Mouse (Mus musculus) liver, embryonic 12.5 days (tissue): ENCODE results near the gene Slc1a2. TPM values are rescaled to one million over a fixed set of nuclear protein-coding genes. Genes with fewer than 3 reads are reported as not detected.

Source experiments
- ATAC-seq: fragments of 200-750 bp; cut with Nextera tagmentation; 2 replicates; pipeline ENCODE4 v1.8.0; 2017; ENCODE audit warnings: moderate number of reproducible peaks, mild to moderate bottlenecking, moderate library complexity
- H3K27ac ChIP-seq: fragments of 300-500 bp; sonication (generic); 2 replicates; pipeline ENCODE4 v1.5.1; 2016; ENCODE audit warnings: mild to moderate bottlenecking
- H3K27me3 ChIP-seq: fragments of 300-500 bp; sonication (generic); replicated peaks from 2 replicates; pipeline ENCODE4 v1.6.1; 2016; ENCODE audit warnings: mild to moderate bottlenecking, moderate library complexity
- H3K36me3 ChIP-seq: fragments of 300-500 bp; sonication (generic); 2 replicates; pipeline ENCODE4 v1.6.1; 2016; ENCODE audit warnings: mild to moderate bottlenecking, moderate library complexity
- H3K4me1 ChIP-seq: fragments of 300-500 bp; sonication (generic); 2 replicates; pipeline ENCODE4 v1.6.1; 2016
- H3K4me2 ChIP-seq: fragments of 300-500 bp; sonication (generic); 2 replicates; pipeline ENCODE4 v1.6.1; 2016; ENCODE audit warnings: mild to moderate bottlenecking, moderate library complexity
- H3K4me3 ChIP-seq: fragments of 300-500 bp; sonication (generic); 2 replicates; pipeline ENCODE4 v1.5.1; 2016; ENCODE audit warnings: mild to moderate bottlenecking, moderate library complexity
- H3K9ac ChIP-seq: fragments of 300-500 bp; sonication (generic); 2 replicates; pipeline ENCODE4 v1.6.1; 2016; ENCODE audit warnings: mild to moderate bottlenecking, moderate library complexity
- H3K9me3 ChIP-seq: fragments of 300-500 bp; sonication (generic); replicated peaks from 2 replicates; pipeline ENCODE4 v1.6.1; 2016; ENCODE audit warnings: mild to moderate bottlenecking, moderate library complexity
- WGBS: fragments of 180-500 bp; shearing (Covaris S2); methylation state at CpG from one replicate; pipeline ENCODE4 v1.1.7; 2016; ENCODE audit not compliant: insufficient replicate concordance; 5-methylcytosine and 5-hydroxymethylcytosine counted together
- polyA plus RNA-seq: library from polyadenylated mRNA; unstranded; fragments of >200 nt; fragmentation: Nextera tagmentation; extraction: Ambion mirVana; gene quantifications from 2 replicates; pipeline ENCODE4 v1.2.1, GENCODE M21; 2016

The Slc1a2 gene
- polyA plus RNA-seq, 1 experiment from 2014 or later = 0.44 TPM

- Histone ChIP-seq H3K36me3 (no peaks in the 10 kb centered on the region), H3K9ac (no peak overlapping the region), H3K4me3 (no peak overlapping the region), H3K4me1 (peaks cover 27% of the 10 kb centered on the region), H3K27me3 (no peaks in the 10 kb centered on the region; the same call in 1 of the 2 replicates), H3K27ac (no peak overlapping the region), H3K4me2 (no peak overlapping the region), H3K9me3 (no peaks in the 10 kb centered on the region)
- WGBS = 62% methylated on average over 3 of the region's 3 CpGs
- ATAC-seq = no peak
Observed at GRCm38 (mm10) chr2:102747758-102748157, 89.3 kb downstream of the Slc1a2 start.

GRCm38 (mm10) chr2:102749926-102750325 is 91.5 kb downstream of the Slc1a2 start:
- Histone ChIP-seq H3K9me3 (no peaks in the 10 kb centered on the region), H3K4me3 (no peak overlapping the region), H3K27ac (no peak overlapping the region), H3K4me2 (no peak overlapping the region), H3K36me3 (no peaks in the 10 kb centered on the region), H3K9ac (no peak overlapping the region), H3K4me1 (peaks cover 12% of the 10 kb centered on the region), H3K27me3 (no peaks in the 10 kb centered on the region; the same call in 1 of the 2 replicates)
- whole genome bisulfite sequencing = 48% methylated on average over 2 of the region's 2 CpGs
- ATAC-seq = no peak

GRCm38 (mm10) chr2:102751846-102752245 is 93.4 kb downstream of the Slc1a2 start:
- no peak overlapping the region for H3K4me3 ChIP-seq
- H3K9ac ChIP-seq = no peak overlapping the region
- H3K27me3 ChIP-seq = no peaks in the 10 kb centered on the region; the same call in 1 of the 2 replicates
- H3K4me2 ChIP-seq = no peak overlapping the region
- 22% methylated on average over 1 of the region's 1 CpGs for WGBS
- H3K4me1 ChIP-seq = no peaks in the 10 kb centered on the region
- H3K9me3 ChIP-seq = no peaks in the 10 kb centered on the region
- no peak for ATAC-seq
- no peaks in the 10 kb centered on the region for H3K36me3 ChIP-seq
- H3K27ac ChIP-seq = no peak overlapping the region

- no peak overlapping the region for H3K9ac ChIP-seq
- H3K4me2 ChIP-seq = no peak overlapping the region
- no peak overlapping the region for H3K4me3 ChIP-seq
- H3K36me3 ChIP-seq = no peaks in the 10 kb centered on the region
- no peaks in the 10 kb centered on the region for H3K4me1 ChIP-seq
- WGBS = 62% methylated on average over 5 of the region's 5 CpGs
- no peaks in the 10 kb centered on the region for H3K27me3 ChIP-seq
- no peak for ATAC-seq
- H3K27ac ChIP-seq = no peak overlapping the region
- no peaks in the 10 kb centered on the region for H3K9me3 ChIP-seq
Observed at GRCm38 (mm10) chr2:102757241-102757860, 98.9 kb downstream of the Slc1a2 start.

- H3K4me3 ChIP-seq = no peak overlapping the region
- no peaks in the 10 kb centered on the region for H3K9me3 ChIP-seq
- H3K4me1 ChIP-seq = no peaks in the 10 kb centered on the region
- no peak overlapping the region for H3K4me2 ChIP-seq
- ATAC-seq = no peak
- no peak overlapping the region for H3K27ac ChIP-seq
- H3K36me3 ChIP-seq = no peaks in the 10 kb centered on the region
- H3K9ac ChIP-seq = no peak overlapping the region
- 89% methylated on average over 5 of the region's 5 CpGs for WGBS
- no peaks in the 10 kb centered on the region for H3K27me3 ChIP-seq
Observed at GRCm38 (mm10) chr2:102759479-102759878, 101.0 kb downstream of the Slc1a2 start.

- Histone ChIP-seq H3K9ac (no peak overlapping the region), H3K4me2 (no peak overlapping the region), H3K4me1 (no peaks in the 10 kb centered on the region), H3K27me3 (no peaks in the 10 kb centered on the region), H3K4me3 (no peak overlapping the region), H3K36me3 (no peaks in the 10 kb centered on the region), H3K27ac (no peak overlapping the region), H3K9me3 (no peaks in the 10 kb centered on the region)
- WGBS = 62% methylated on average over 5 of the region's 5 CpGs
- ATAC-seq = no peak
Observed at GRCm38 (mm10) chr2:102760284-102761072, 102.0 kb downstream of the Slc1a2 start.

- no peak for ATAC-seq
- Histone ChIP-seq H3K36me3 (no peaks in the 10 kb centered on the region), H3K9ac (no peak overlapping the region), H3K4me2 (no peak overlapping the region), H3K9me3 (no peaks in the 10 kb centered on the region), H3K27ac (no peak overlapping the region), H3K4me3 (no peak overlapping the region), H3K4me1 (no peaks in the 10 kb centered on the region), H3K27me3 (no peaks in the 10 kb centered on the region)
- WGBS = 64% methylated on average over 3 of the region's 3 CpGs
Observed at GRCm38 (mm10) chr2:102763176-102763575, 104.7 kb downstream of the Slc1a2 start.

GRCm38 (mm10) chr2:102763991-102764390 is 105.5 kb downstream of the Slc1a2 start:
- Histone ChIP-seq H3K4me2 (no peak overlapping the region), H3K27me3 (no peaks in the 10 kb centered on the region), H3K4me1 (no peaks in the 10 kb centered on the region), H3K9ac (no peak overlapping the region), H3K27ac (no peak overlapping the region), H3K9me3 (no peaks in the 10 kb centered on the region), H3K4me3 (no peak overlapping the region), H3K36me3 (no peaks in the 10 kb centered on the region)
- 77% methylated on average over 2 of the region's 2 CpGs for WGBS
- no peak for ATAC-seq

GRCm38 (mm10) chr2:102764602-102765374 is 106.3 kb downstream of the Slc1a2 start:
- H3K4me3 ChIP-seq = no peak overlapping the region
- H3K36me3 ChIP-seq = no peaks in the 10 kb centered on the region
- H3K9me3 ChIP-seq = no peaks in the 10 kb centered on the region
- 56% methylated on average over 8 of the region's 8 CpGs for WGBS
- ATAC-seq = no peak
- no peak overlapping the region for H3K4me2 ChIP-seq
- H3K9ac ChIP-seq = no peak overlapping the region
- H3K4me1 ChIP-seq = no peaks in the 10 kb centered on the region
- H3K27me3 ChIP-seq = no peaks in the 10 kb centered on the region
- H3K27ac ChIP-seq = no peak overlapping the region

GRCm38 (mm10) chr2:102768267-102768666 is 109.8 kb downstream of the Slc1a2 start:
- Histone ChIP-seq H3K4me1 (no peaks in the 10 kb centered on the region), H3K36me3 (no peaks in the 10 kb centered on the region), H3K4me2 (no peak overlapping the region), H3K4me3 (no peak overlapping the region), H3K27me3 (no peaks in the 10 kb centered on the region), H3K9ac (no peak overlapping the region), H3K27ac (no peak overlapping the region), H3K9me3 (no peaks in the 10 kb centered on the region)
- ATAC-seq = no peak
- WGBS = 51% methylated on average over 3 of the region's 3 CpGs

- H3K9ac ChIP-seq = no peak overlapping the region
- no peaks in the 10 kb centered on the region for H3K9me3 ChIP-seq
- H3K4me2 ChIP-seq = no peak overlapping the region
- no peak overlapping the region for H3K27ac ChIP-seq
- WGBS = 65% methylated on average over 1 of the region's 1 CpGs
- no peak overlapping the region for H3K4me3 ChIP-seq
- ATAC-seq = no peak
- H3K4me1 ChIP-seq = no peaks in the 10 kb centered on the region
- no peaks in the 10 kb centered on the region for H3K27me3 ChIP-seq
- no peaks in the 10 kb centered on the region for H3K36me3 ChIP-seq
Observed at GRCm38 (mm10) chr2:102771304-102771703, 112.8 kb downstream of the Slc1a2 start.

- no peaks in the 10 kb centered on the region for H3K9me3 ChIP-seq
- no peak overlapping the region for H3K9ac ChIP-seq
- no peak for ATAC-seq
- H3K4me1 ChIP-seq = no peaks in the 10 kb centered on the region
- no peak overlapping the region for H3K27ac ChIP-seq
- no peak overlapping the region for H3K4me2 ChIP-seq
- H3K4me3 ChIP-seq = no peak overlapping the region
- 83% methylated on average over 5 of the region's 5 CpGs for WGBS
- H3K36me3 ChIP-seq = no peaks in the 10 kb centered on the region
- no peaks in the 10 kb centered on the region for H3K27me3 ChIP-seq
Observed at GRCm38 (mm10) chr2:102772276-102772675, 113.8 kb downstream of the Slc1a2 start.
